Mouse (Mus musculus) retina, postnatal 7 days (tissue): ENCODE measurements around the gene Gm12830.

Source experiments
- DNase-seq: peaks from one replicate; pipeline ENCODE4 v3.0.0-alpha.2; 2012; ENCODE audit warnings: low read depth, low spot score

Gene Gm12830

DNA sequence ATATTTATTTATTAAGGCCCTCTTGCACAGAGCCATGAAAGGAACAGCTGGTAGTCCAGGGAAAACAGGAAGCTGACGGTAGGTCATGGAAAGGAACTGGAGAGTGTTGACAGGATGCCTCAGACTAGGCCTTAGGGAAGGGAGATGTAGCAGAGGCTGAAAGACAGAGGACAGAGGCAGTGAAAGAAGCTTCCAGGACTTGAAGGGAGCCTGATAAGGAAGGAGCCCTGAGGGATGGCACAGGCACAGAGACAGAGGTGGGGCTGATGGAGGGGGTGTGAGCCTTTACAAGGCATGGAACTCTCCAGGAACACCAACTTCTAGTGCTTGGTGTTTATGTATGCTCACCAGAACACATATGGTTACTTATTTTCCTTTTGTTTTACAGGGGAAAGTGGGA, 23.1 kb downstream of the Gm12830 start:
- no peak for DNase-seq

DNA sequence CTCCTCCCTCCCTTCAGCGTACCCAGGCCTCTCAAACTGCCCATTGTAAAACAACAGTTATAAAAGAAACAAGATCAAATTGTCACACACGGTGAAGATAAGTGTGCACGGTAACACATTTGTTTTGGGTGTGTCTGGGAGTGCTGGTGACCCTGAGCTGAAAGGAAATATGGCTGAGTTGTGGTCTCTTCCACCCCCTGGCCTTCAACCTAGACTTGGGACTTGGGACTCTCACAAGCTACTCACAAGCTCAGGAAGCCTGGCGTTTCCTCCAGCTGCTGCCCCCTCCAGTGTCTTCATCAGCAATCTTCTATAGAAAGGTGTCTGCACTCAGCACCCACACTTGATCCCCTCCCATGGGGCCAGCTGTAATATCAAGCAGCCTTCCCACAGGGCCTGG, 24.1 kb downstream of the Gm12830 start:
- no peak for DNase-seq

DNA sequence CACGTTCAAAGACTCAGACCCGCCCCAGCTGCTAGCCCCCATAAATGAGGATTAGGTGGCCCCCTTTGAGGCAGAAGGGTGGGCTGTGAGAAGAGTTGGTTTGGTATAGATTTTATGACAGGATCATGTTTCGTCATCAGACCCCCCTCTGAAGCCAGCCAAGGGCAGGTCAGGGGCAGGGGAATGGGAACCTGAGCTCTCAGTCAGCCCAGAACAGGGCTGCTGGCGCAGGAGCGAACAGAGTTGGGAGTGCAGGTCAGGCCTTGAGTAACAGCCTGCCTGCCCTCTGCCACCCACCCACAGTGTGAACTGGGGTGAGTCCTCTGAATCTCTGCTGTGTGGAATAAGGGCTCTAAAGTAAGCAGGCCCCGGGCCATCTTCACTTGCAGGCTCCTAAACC, 25.2 kb downstream of the Gm12830 start:
- DNase-seq = no peak

DNA sequence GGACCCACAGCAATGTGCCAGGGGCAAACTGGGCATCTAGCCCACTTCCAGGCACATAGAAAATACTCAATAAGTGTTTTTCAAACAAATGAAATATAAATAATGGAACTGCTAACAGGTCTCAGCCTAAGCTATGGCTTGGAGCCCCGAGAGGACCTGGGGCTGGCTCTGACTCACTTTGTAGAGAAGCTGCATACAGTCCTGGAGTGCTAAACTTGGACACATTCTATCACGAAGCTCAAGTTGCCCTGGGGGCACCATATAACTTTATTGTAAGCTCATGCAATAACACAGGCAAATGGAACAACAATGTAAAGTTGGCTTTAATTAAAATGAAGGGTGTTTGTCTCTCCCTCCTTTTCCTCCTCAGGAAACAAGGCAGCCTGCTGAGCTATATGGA, 32.4 kb downstream of the Gm12830 start:
- DNase-seq = no peak

DNA sequence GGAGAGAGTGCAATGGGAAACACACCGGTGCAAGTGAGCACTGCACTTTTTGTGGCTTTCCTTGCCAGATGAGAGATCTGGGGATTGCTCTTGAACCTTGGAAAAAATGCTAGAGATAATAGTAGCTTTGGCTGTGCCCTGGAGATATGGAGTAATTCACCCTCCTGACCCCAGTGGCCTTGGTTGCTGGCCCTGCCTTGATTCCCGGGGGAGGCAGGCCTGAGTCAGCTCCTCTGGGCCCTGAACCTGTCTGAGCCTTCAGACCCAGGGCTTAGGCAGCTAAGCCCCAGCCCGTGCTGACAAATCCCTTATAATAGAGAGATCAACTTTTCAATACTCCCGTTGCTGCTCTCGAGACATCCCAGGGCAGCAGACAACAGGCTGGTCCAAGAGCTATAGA, 36.9 kb downstream of the Gm12830 start:
- no peak for DNase-seq

DNA sequence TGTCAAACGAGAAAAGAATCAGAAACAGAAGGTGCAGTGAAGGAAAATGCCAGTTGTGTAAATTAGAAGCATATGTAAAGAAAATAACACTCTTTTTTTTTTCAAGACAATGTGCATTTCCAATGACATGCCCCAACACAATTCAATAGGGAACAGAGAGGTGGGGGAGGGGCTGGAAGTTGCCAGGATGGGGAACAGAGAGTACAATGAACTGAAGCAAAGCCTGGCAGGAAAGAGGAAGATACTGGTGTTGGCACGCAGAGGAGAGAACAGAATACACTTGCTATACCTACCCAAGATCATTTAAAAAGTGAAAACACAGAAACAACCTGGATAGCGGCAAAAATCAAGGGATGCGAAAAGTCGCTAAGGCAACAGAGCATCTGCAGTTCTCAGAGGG, 41.6 kb downstream of the Gm12830 start:
- DNase-seq = no peak

DNA sequence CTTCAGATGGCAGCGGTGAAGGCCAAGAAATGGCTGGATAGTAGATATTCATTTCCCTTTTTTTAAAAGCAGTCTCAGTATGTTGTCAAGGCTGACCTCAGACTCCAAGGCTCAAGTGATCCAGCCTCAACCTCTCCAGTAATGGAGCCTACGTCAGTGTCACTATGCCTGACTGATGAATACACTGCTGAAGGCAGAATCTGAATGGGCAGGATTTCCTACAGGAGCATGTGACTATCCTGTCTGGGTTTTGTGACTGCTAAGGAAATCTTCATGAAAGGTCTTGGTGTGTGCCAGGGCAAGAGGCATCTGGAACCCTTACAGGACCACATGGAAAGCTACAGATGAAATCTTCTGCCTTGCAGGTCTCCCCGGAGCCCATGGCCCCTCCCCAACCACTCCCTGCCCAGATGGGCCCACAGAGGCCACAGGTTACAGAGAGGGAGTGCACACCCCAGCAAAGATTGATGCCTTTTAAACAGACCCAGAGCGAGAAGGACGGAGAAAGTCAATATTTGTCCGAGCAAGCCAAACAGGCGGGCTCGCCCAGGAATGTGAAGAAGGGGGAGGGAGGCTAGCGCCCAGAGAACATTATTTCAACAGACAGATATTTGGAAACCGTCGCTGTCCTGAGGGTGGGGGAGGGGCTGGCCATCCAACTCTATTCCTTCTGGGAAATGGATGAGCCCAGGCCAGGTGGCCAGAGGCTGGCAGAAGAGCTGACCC, 48.4 kb downstream of the Gm12830 start:
- no peak for DNase-seq

DNA sequence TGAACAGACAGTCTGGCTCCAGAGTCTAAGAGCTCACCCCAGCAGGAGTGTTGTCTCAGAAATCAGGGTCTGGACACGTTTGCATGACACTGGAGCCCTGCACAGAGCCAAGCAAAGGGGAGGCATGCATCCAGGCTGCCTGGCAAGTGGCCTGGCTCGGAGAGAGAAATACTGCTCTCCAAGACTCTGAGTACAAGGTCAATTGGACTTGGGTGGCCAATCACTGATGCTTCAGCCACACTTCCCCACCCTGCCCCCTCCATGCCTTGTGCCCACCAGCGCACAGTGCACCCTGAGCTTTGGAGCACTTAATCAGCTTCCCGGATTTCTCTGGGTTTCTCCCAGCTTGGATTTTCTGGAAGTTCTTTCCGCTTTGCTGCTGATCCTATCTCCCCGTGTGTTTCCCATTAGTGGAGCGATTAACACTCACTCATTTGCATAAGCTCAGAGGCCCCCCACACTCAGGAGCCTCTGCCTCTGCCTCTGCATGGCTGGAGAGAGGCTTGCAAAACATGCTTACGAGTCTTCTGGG, 55.0 kb downstream of the Gm12830 start:
- DNase-seq = peak; percentile 40

DNA sequence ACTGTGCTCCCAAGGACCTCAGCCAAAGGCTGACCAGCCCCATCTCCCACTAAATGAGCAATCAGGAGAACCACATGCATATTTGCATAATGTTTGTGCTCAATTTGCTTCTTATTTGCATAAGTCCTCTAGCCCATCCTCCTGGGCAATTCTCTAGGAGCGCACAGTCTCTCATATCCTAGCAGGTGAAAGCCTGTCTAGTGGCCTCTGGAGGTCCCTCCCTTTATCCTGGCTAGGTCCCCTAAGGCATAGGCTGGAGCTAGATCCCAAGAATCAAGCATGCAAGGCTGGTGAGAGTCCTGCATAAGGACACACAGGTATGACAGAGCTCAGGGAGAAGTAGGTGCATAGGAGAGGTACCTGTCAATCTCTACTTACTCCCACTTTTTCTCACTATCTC, 60.7 kb downstream of the Gm12830 start:
- DNase-seq = no peak

DNA sequence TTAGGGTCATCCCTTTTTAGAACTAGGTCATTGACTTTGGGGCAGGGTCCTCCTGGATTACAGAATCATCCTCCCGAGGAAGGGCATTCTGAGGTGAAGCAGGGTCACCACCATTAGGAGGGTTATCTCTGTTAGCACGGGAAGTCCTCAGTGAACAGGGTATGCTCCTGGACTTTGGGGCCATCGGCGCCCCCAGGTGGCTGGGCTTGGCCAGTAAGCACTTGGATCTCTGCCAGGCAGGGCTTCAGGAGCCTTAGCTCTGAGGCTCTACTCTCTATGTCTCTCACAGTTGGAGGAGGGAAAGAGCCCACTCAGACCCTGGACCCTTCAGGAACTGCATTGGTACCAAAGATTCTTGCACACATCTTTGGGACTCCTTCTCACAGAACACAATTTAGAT, 76.3 kb downstream of the Gm12830 start:
- DNase-seq = no peak

DNA sequence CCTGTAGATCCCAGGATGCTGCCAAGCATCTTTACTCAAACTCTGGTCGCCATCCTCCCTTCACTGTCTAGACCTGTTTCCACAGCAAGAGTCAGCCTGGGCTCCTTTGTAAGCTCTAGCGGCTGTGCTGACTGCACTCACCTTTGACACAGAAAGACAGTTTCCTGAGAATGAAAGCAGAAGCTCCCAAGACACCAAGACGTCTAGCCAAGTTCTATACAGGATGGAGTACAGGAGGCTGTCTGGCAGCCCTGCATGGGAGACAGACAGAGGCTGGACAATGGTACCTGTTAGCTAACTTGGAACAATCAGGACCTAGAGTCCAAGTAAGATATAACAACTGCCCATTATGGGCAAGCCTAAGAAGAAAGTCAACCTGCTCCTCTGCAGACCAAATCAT, 78.4 kb downstream of the Gm12830 start:
- no peak for DNase-seq

DNA sequence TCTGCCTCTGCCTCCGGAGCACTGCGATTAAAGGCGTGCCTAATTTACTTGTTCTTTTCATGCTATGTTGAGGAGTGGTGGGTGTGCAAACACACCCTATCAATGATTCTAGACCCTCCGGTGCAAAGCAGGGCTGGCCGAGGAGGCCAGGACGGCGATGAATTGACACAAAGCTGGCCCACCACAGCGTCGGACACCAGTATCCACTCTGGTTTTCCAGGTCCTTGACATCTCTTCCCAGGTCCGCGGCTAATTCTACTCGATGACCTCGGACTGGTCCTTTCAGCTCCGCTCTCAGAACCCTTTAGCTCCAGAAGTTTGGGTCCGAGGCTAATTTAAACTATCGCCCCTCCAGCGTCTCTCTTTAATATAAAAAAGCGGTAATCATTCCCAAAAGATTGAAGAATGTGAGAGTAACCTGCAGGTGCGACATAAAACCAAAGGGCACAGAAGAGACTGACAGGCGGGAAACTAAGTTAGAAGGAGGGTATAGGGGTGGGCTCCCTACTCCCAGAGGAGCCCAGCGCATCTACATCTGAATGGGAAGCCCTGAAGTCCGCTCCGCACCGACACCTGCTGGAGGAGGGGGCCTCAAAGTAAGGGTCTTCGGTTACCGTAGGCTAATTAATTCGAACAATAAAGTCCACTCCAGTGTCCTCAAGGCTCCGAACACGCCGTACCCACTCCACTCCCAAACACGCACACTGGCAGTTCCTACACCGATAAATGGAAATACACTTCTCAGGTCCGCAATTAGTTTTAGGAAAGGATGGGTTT, 79.5 kb downstream of the Gm12830 start:
- DNase-seq = no peak

DNA sequence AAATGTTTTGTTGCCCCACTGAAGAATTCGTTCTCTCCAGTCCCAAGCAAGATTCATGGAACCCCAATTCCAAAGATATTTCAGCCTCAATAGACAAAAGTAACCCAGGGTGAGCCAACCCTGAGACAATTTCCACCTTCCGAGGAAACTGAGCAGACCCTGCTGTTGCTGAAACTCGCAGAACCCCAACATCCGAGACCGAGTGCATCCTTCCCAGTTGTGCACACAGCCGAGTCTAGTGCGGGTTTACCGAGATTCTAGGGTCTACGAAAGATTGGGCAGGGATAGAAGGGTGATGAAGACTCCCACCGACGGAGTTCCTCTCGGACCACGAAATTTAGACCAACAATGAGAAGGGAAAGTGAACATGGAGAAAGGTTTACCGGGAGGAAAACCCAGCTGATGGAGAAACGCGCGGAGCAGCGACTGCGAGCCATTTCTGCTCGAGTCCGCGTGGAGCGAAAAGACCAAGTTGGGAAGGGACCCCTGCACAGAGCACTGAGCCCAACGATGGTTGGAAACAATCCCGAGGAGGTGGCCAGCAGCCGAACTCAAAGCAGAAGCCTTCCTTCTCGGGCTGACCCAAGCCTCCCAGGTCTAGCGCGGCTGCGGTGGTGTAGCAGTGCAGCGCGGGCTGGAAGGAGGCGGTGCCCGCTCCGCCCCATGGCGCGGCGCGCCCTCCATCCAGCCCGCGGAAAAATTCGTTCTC, 80.3 kb downstream of the Gm12830 start:
- no peak for DNase-seq

DNA sequence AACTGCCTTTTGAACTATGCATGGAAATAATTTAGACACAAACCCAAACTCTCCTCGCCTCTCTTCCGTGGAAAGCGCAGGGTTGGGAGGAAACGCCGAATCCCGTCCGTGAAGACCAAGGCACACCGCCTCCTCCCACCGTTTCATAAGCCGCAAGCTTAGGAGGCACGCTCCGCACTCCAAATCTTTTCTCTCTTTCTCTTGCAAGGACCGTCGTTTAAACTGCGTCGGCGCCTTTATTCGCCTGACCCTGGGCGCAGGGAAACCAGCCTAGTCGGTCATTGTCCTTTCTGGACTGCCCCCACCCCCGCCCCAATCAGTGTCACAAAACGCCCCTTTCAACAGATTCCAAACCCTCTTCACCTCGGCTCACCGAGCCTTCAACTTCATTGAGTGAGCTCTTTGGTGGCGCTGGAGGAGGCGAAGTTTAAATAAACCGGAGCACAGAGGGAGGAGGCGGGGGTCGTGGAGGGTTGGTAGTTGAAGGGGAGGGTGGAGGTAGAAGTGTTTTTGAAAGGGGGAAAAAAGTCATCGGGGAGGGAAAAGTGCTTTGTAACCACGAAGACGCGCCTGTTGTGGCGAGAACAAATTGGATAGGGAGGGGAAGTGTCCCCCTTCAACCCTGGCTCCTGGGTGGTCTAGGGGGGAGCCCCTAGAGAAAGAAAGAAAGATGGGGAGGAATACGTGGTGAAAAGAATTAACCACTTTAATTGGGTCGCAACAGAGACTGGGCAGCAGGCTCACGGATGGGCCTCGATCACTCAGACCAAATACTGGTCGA, 81.3 kb downstream of the Gm12830 start:
- DNase-seq = no peak

DNA sequence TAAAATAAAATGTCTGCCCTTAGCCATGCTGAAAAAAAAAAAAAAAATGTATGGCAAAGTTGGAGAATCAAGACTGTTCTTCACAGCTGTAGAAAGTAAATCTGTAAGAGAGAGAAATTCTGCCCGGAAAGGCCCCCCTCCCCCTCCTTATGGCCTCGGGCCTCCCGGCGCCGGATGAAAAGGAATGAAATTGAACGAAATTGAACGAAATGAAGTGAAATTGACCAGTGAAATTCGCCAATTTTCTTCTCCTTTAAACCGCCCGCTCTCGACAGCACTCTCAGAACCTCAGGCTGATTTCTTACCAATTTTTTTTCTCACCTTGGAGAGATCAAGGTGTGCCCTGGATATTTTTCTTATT, 81.9 kb downstream of the Gm12830 start:
- DNase-seq = no peak

DNA sequence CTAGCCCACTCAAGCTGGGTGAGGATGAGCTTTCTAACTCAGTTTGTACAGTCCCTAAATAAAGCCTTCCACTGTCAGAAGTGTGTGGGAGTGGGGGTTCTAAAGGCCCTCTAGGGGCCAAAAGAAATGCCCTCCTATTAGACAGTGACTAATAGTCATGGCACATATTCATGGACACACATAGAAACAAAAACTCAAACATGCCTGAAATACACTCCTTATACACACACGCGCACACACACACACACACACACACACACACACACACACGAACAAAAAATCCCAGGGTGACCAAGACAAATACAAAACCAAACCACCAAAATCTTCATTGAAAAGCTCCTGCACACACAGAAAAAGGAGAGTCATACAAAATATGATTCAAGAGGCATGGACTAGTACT, 84.0 kb downstream of the Gm12830 start:
- no peak for DNase-seq
